In the genomic region with DNA sequence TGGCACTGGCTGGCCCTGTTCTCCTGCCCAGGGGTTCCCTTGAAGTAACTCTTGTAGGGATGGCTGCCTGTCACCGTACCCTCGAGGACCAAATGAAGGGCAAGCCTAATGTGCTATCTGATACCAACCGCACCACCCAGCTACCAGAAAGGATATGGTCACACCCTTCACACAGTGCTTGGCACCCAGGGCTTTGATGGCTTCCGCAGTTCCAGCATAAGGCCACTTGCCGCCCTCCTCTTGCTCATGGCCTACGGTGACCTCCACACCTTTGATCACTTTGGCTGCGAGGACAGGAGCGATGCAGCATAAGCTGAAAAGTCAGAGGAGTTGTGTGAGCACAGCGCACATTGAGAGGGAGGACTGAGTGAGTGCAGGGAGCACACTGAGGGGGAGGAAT, we compare ENCODE assay signal across 17 mouse cellular contexts. TPM values are rescaled to one million over a fixed set of nuclear protein-coding genes. Genes with fewer than 3 reads are reported as not detected.
DNase-seq lines count a peak whose midpoint lies in the region; ATAC-seq lines count a peak whose summit lies in the region.
"Had no signal": no experiment of that assay in that cellular context is flagged by ENCODE, and none has a peak within 500 bp of the region (broad histone marks: within the 10 kb centered on the region; RNA-seq: fewer than 3 reads in every experiment).

No protein-coding gene starts in this region.

- H3K9me3 ChIP-seq in embryonic facial prominence, embryonic 13.5 days: no peaks in the 10 kb centered on the region
- H3K9me3 ChIP-seq in embryonic facial prominence, embryonic 10.5 days: no peaks in the 10 kb centered on the region
- no peaks in the 10 kb centered on the region for H3K9me3 ChIP-seq in embryonic facial prominence, embryonic 15.5 days (replicated peaks)
- no peaks in the 10 kb centered on the region for H3K9me3 ChIP-seq in stomach, embryonic 16.5 days (replicated peaks; ENCODE audit: control insufficient read depth, low read length)
- H3K9me3 ChIP-seq in forebrain, embryonic 11.5 days (ENCODE audit: control insufficient read depth, low read length): no peaks in the 10 kb centered on the region
- H3K9me3 ChIP-seq: forebrain, embryonic 10.5 days; forebrain, embryonic 13.5 days; forebrain, embryonic 15.5 days; G1E had no signal

- 90% methylated on average over 9 of the region's 9 CpGs for WGBS in embryonic facial prominence, embryonic 13.5 days
- 94% methylated on average over 9 of the region's 9 CpGs for WGBS in embryonic facial prominence, embryonic 10.5 days
- 88% methylated on average over 9 of the region's 9 CpGs for whole genome bisulfite sequencing in embryonic facial prominence, embryonic 15.5 days
- 92% methylated on average over 9 of the region's 9 CpGs for WGBS in stomach, embryonic 16.5 days
- WGBS in forebrain, embryonic 11.5 days: 94% methylated on average over 9 of the region's 9 CpGs

- no peak for ATAC-seq in embryonic facial prominence, embryonic 13.5 days (ENCODE audit: insufficient number of reproducible peaks, insufficient read depth, low FRiP score, low TSS enrichment, low read depth)
- no peak for ATAC-seq in embryonic facial prominence, embryonic 15.5 days (ENCODE audit: insufficient number of reproducible peaks, low FRiP score, low TSS enrichment, low read depth)
- no peak for ATAC-seq in stomach, embryonic 16.5 days (ENCODE audit: insufficient read depth, low FRiP score)
- no peak for ATAC-seq in forebrain, embryonic 11.5 days (replicated peaks; ENCODE audit: low FRiP score)
- ATAC-seq: forebrain, embryonic 13.5 days; forebrain, embryonic 15.5 days; Patski had no signal

- DNase-seq in cerebellum, adult 11-12 months: peak; percentile 52
- DNase-seq in cerebellum, postnatal 14 days: no peak
- no peak for DNase-seq in embryonic facial prominence, embryonic 10.5 days (ENCODE audit: low spot score)
- DNase-seq in forebrain, embryonic 11.5 days (ENCODE audit: low spot score): no peak
- DNase-seq in layer of hippocampus, adult 11-12 months (ENCODE audit: low spot score): no peak
- DNase-seq: adrenal gland, adult 8-10 months had no signal

- H3K4me1 ChIP-seq in embryonic facial prominence, embryonic 13.5 days: peaks cover 11% of the 10 kb centered on the region
- peaks cover 10% of the 10 kb centered on the region for H3K4me1 ChIP-seq in embryonic facial prominence, embryonic 10.5 days
- H3K4me1 ChIP-seq in embryonic facial prominence, embryonic 15.5 days: peaks cover 13% of the 10 kb centered on the region; the same call in 1 of the 2 replicates
- H3K4me1 ChIP-seq in stomach, embryonic 16.5 days (ENCODE audit: control insufficient read depth, insufficient read depth, low read length): peaks cover 12% of the 10 kb centered on the region
- H3K4me1 ChIP-seq in forebrain, embryonic 11.5 days (replicated peaks; ENCODE audit: control insufficient read depth, insufficient read depth, low read length): no peaks in the 10 kb centered on the region

- 0 out of 2 replicates have a peak overlapping the region, but pooled peaks have one; percentile 27 for H3K9ac ChIP-seq in embryonic facial prominence, embryonic 13.5 days
- no peak overlapping the region for H3K9ac ChIP-seq in embryonic facial prominence, embryonic 15.5 days
- no peak overlapping the region for H3K9ac ChIP-seq in stomach, embryonic 16.5 days (ENCODE audit: low read length)
- H3K9ac ChIP-seq in forebrain, embryonic 11.5 days (ENCODE audit: low read length): no peak overlapping the region
- H3K9ac ChIP-seq: forebrain, embryonic 13.5 days; forebrain, embryonic 15.5 days; forebrain, postnatal 0 days had no signal

- H3K4me3 ChIP-seq in embryonic facial prominence, embryonic 13.5 days: no peak overlapping the region
- no peak overlapping the region for H3K4me3 ChIP-seq in embryonic facial prominence, embryonic 10.5 days
- no peak overlapping the region for H3K4me3 ChIP-seq in embryonic facial prominence, embryonic 15.5 days (replicated peaks)
- no peak overlapping the region for H3K4me3 ChIP-seq in stomach, embryonic 16.5 days (replicated peaks; ENCODE audit: low read length)
- no peak overlapping the region for H3K4me3 ChIP-seq in forebrain, embryonic 11.5 days (ENCODE audit: low read depth, low read length)
- H3K4me3 ChIP-seq: erythroblast, embryonic 14.5 days; forebrain, embryonic 10.5 days; forebrain, embryonic 13.5 days; forebrain, embryonic 15.5 days had no signal

- H3K27me3 ChIP-seq in embryonic facial prominence, embryonic 13.5 days: no peaks in the 10 kb centered on the region
- H3K27me3 ChIP-seq in embryonic facial prominence, embryonic 10.5 days (replicated peaks; ENCODE audit: low read depth, poor library complexity, severe bottlenecking): no peaks in the 10 kb centered on the region
- H3K27me3 ChIP-seq in embryonic facial prominence, embryonic 15.5 days: no peaks in the 10 kb centered on the region
- no peaks in the 10 kb centered on the region for H3K27me3 ChIP-seq in stomach, embryonic 16.5 days (ENCODE audit: control insufficient read depth, insufficient read depth, low read length)
- no peaks in the 10 kb centered on the region for H3K27me3 ChIP-seq in forebrain, embryonic 11.5 days (ENCODE audit: control insufficient read depth, insufficient read depth, low read length)
- H3K27me3 ChIP-seq: CH12.LX; forebrain, embryonic 13.5 days; forebrain, embryonic 15.5 days; Patski had no signal

- H3K27ac ChIP-seq in embryonic facial prominence, embryonic 13.5 days: no peak overlapping the region
- no peak overlapping the region for H3K27ac ChIP-seq in embryonic facial prominence, embryonic 10.5 days (replicated peaks)
- 0 out of 2 replicates have a peak overlapping the region, but pooled peaks have one; percentile 7 for H3K27ac ChIP-seq in embryonic facial prominence, embryonic 15.5 days (replicated peaks)
- peak overlapping the region; percentile 52; the same call in 1 of the 2 replicates for H3K27ac ChIP-seq in stomach, embryonic 16.5 days (ENCODE audit: low read length)
- no peak overlapping the region for H3K27ac ChIP-seq in forebrain, embryonic 11.5 days (ENCODE audit: low read depth, low read length)
- H3K27ac ChIP-seq: forebrain, embryonic 10.5 days; forebrain, embryonic 13.5 days; forebrain, embryonic 15.5 days had no signal

- H3K36me3 ChIP-seq in embryonic facial prominence, embryonic 13.5 days: peaks cover 71% of the 10 kb centered on the region
- peaks cover 69% of the 10 kb centered on the region for H3K36me3 ChIP-seq in embryonic facial prominence, embryonic 10.5 days (replicated peaks)
- peaks cover 67% of the 10 kb centered on the region for H3K36me3 ChIP-seq in embryonic facial prominence, embryonic 15.5 days
- peaks cover 12% of the 10 kb centered on the region; the same call in 1 of the 2 replicates for H3K36me3 ChIP-seq in stomach, embryonic 16.5 days (ENCODE audit: control insufficient read depth, insufficient read depth, low read length)
- no peaks in the 10 kb centered on the region; the same call in 1 of the 2 replicates for H3K36me3 ChIP-seq in forebrain, embryonic 11.5 days (ENCODE audit: control insufficient read depth, insufficient read depth, low read length)

- no peak overlapping the region for H3K4me2 ChIP-seq in embryonic facial prominence, embryonic 13.5 days
- no peak overlapping the region for H3K4me2 ChIP-seq in embryonic facial prominence, embryonic 15.5 days (replicated peaks)
- no peak overlapping the region for H3K4me2 ChIP-seq in stomach, embryonic 16.5 days (ENCODE audit: low read depth, low read length)
- H3K4me2 ChIP-seq in forebrain, embryonic 11.5 days (ENCODE audit: low read depth, low read length, severe bottlenecking): no peak overlapping the region
- H3K4me2 ChIP-seq: forebrain, embryonic 13.5 days; forebrain, embryonic 15.5 days had no signal

RNA-seq across cellular contexts. Expression of a gene that starts 6.3 kb away (rescaled TPM):
- polyA plus RNA-seq in embryonic facial prominence, embryonic 13.5 days (2015; fragmentation: Nextera tagmentation; extraction: Ambion mirVana): 35.3 and 38.9 TPM in 2 replicates
- polyA plus RNA-seq in embryonic facial prominence, embryonic 10.5 days (2016; fragmentation: Nextera tagmentation; extraction: Ambion mirVana): 17.0 and 17.6 TPM in 2 replicates
- 38.1 and 40.9 TPM in 2 replicates for polyA plus RNA-seq in embryonic facial prominence, embryonic 15.5 days (2015; fragmentation: Nextera tagmentation; extraction: Ambion mirVana)
- polyA plus RNA-seq in stomach, embryonic 16.5 days (2015; fragmentation: Nextera tagmentation; extraction: Ambion mirVana): 39.5 and 46.6 TPM in 2 replicates
- 14.0 and 16.3 TPM in 2 replicates for polyA plus RNA-seq in forebrain, embryonic 11.5 days (2014; fragmentation: Nextera tagmentation; extraction: Ambion mirVana)

RNA-seq across cellular contexts. Expression of a gene that starts 21.7 kb away (rescaled TPM):
- polyA plus RNA-seq in embryonic facial prominence, embryonic 13.5 days (2015; fragmentation: Nextera tagmentation; extraction: Ambion mirVana): 19.4 and 20.4 TPM in 2 replicates
- polyA plus RNA-seq in embryonic facial prominence, embryonic 10.5 days (2016; fragmentation: Nextera tagmentation; extraction: Ambion mirVana): 32.1 and 35.3 TPM in 2 replicates
- 17.9 and 18.4 TPM in 2 replicates for polyA plus RNA-seq in embryonic facial prominence, embryonic 15.5 days (2015; fragmentation: Nextera tagmentation; extraction: Ambion mirVana)
- polyA plus RNA-seq in stomach, embryonic 16.5 days (2015; fragmentation: Nextera tagmentation; extraction: Ambion mirVana): 15.5 and 16.6 TPM in 2 replicates
- 23.7 and 28.4 TPM in 2 replicates for polyA plus RNA-seq in forebrain, embryonic 11.5 days (2014; fragmentation: Nextera tagmentation; extraction: Ambion mirVana)

Comparison
In these comparisons a context has a peak if more than half of its experiments do, and no peak if none do; other contexts are left out.
1. H3K27ac ChIP-seq: peak in embryonic facial prominence, embryonic 15.5 days (single experiment) and stomach, embryonic 16.5 days (single experiment); none in embryonic facial prominence, embryonic 13.5 days (single experiment), embryonic facial prominence, embryonic 10.5 days (single experiment) and forebrain, embryonic 11.5 days (single experiment).